Mouse (Mus musculus): ENCODE results near the gene Nemf. TPM values are rescaled to one million over a fixed set of nuclear protein-coding genes. Genes with fewer than 3 reads are reported as not detected.

Nemf gene
- total and polyA plus RNA-seq, 3 experiments: 34.3 to 56.6 (median 44.9) TPM

DNA sequence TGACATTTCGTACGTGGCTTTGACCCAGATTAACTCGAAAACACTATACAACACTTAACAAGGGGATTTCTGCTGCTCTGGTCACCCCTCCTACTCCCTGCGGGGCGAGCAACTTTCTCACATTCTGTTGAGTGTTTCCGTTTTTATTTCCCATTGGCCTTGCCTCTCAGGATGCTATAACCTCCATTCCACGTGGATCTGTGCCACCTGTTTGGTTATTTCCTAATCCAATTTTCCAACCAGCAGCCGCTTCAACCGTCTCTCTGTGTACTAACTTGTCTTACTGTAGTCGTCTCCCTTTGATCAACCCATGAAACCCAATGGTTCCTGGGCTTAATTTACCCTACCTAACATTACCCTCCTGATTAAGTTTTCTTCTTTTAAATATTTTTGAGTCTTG is 36.1 kb upstream of the Nemf start:
- in situ Hi-C loops (cut with MboI; ENCODE audit: low pct_ligation_motif_present, low pct_unique_long_range_greater_than_20kb, low sequenced_read_pairs): no loop called here
- no peaks in the 10 kb centered on the region for H3K79me2 ChIP-seq (replicated peaks; ENCODE audit: control insufficient read depth, extremely low read depth, insufficient read depth, poor library complexity, severe bottlenecking)
- H3K4me3 ChIP-seq (replicated peaks in 1 of 3; ENCODE audit: low read depth in 2 of 3, low read length in 2 of 3, poor library complexity in 1 of 3): no peak overlapping the region
- TF ChIP-seq USF1 (IDR thresholded peaks at IDR 0.05; ENCODE audit: low read depth, low read length) (no peak), ETS1 (conservative IDR thresholded peaks at IDR 0.05; ENCODE audit: low read depth, low read length) (no peak), POLR2AphosphoS2 (IDR thresholded peaks at IDR 0.05; ENCODE audit: low read depth, low read length) (no peak), RAD21 (IDR thresholded peaks at IDR 0.05; ENCODE audit: low read depth, low read length) (no peak), MAZ (IDR thresholded peaks at IDR 0.05; ENCODE audit: low read depth, low read length) (no peak), RCOR1 (conservative IDR thresholded peaks at IDR 0.05; ENCODE audit: low read depth, low read length) (no peak), ZMIZ1 (IDR thresholded peaks at IDR 0.05; ENCODE audit: low read depth, low read length) (no peak), CHD1 (IDR thresholded peaks at IDR 0.05; ENCODE audit: low read depth, low read length) (no peak), ZC3H11A (IDR thresholded peaks at IDR 0.05; ENCODE audit: low read depth, low read length) (no peak), MYC (IDR thresholded peaks at IDR 0.05; ENCODE audit: low read depth, low read length) (no peak), PAX5 (IDR thresholded peaks at IDR 0.05; ENCODE audit: low read length) (no peak), TBP (conservative IDR thresholded peaks at IDR 0.05; ENCODE audit: low read depth, low read length) (no peak), USF2 (conservative IDR thresholded peaks at IDR 0.05; ENCODE audit: low read depth, low read length) (no peak)
- no peaks in the 10 kb centered on the region for H3K36me3 ChIP-seq (replicated peaks in 1 of 2; ENCODE audit: control insufficient read depth in 1 of 2, insufficient read depth in 1 of 2, low read length in 1 of 2)
- no peak overlapping the region for H3K9ac ChIP-seq (ENCODE audit: insufficient read depth, low read depth)
- H3K9me3 ChIP-seq (replicated peaks; ENCODE audit: low read length): peaks cover 6% of the 10 kb centered on the region
- no peak for DNase-seq (ENCODE audit: extremely low read depth)
- no peak overlapping the region for H3K27ac ChIP-seq (ENCODE audit: insufficient read depth, low read depth)
- H3K27me3 ChIP-seq (replicated peaks): no peaks in the 10 kb centered on the region
- dilution Hi-C loops (cut with MboI; ENCODE audit: extremely low pct_ligation_motif_present, extremely low pct_unique_long_range_greater_than_20kb, low sequenced_read_pairs): no loop called here
- no peak overlapping the region for H3K4me2 ChIP-seq (ENCODE audit: insufficient read depth, low read depth, poor library complexity, severe bottlenecking)
- H3K4me1 ChIP-seq (ENCODE audit: control insufficient read depth in 1 of 2, insufficient read depth in 2 of 2): peaks cover 0 to 14% of the 10 kb centered on the region in 2 experiments; a peak in 3 of 4 replicates

GRCm38 (mm10) chr12:69390000-69390698 is 33.2 kb upstream of the Nemf start:
- Histone ChIP-seq H3K9me3 (replicated peaks; ENCODE audit: low read length) (peaks cover 2% of the 10 kb centered on the region), H3K9ac (ENCODE audit: insufficient read depth, low read depth) (no peak overlapping the region), H3K27ac (ENCODE audit: insufficient read depth, low read depth) (no peak overlapping the region), H3K27me3 (replicated peaks) (no peaks in the 10 kb centered on the region), H3K4me2 (ENCODE audit: insufficient read depth, low read depth, poor library complexity, severe bottlenecking) (no peak overlapping the region), H3K4me3 (replicated peaks in 1 of 3; ENCODE audit: low read depth in 2 of 3, low read length in 2 of 3, poor library complexity in 1 of 3) (no peak overlapping the region), H3K36me3 (replicated peaks in 1 of 2; ENCODE audit: control insufficient read depth in 1 of 2, insufficient read depth in 1 of 2, low read length in 1 of 2) (no peaks in the 10 kb centered on the region), H3K4me1 (ENCODE audit: control insufficient read depth in 1 of 2, insufficient read depth in 2 of 2) (peaks cover 7 to 24% of the 10 kb centered on the region in 2 experiments; a peak in 3 of 4 replicates), H3K79me2 (replicated peaks; ENCODE audit: control insufficient read depth, extremely low read depth, insufficient read depth, poor library complexity, severe bottlenecking) (no peaks in the 10 kb centered on the region)
- in situ Hi-C loops (cut with MboI; ENCODE audit: low pct_ligation_motif_present, low pct_unique_long_range_greater_than_20kb, low sequenced_read_pairs): no loop called here
- no peak for TF ChIP-seq ZC3H11A (IDR thresholded peaks at IDR 0.05; ENCODE audit: low read depth, low read length)
- no peak for TF ChIP-seq KAT2A (IDR thresholded peaks at IDR 0.05; ENCODE audit: insufficient replicate concordance, low read length)
- TF ChIP-seq TBP (conservative IDR thresholded peaks at IDR 0.05; ENCODE audit: low read depth, low read length): no peak
- no peak for TF ChIP-seq ZNF384 (IDR thresholded peaks at IDR 0.05; ENCODE audit: low read depth, low read length)
- TF ChIP-seq CHD2 (IDR thresholded peaks at IDR 0.05; ENCODE audit: low read length): no peak
- no peak for TF ChIP-seq CHD1 (IDR thresholded peaks at IDR 0.05; ENCODE audit: low read depth, low read length)
- TF ChIP-seq RAD21 (IDR thresholded peaks at IDR 0.05; ENCODE audit: low read depth, low read length): no peak
- TF ChIP-seq E2F4 (IDR thresholded peaks at IDR 0.05; ENCODE audit: insufficient replicate concordance, low read depth, low read length): no peak
- DNase-seq (ENCODE audit: extremely low read depth): no peak
- dilution Hi-C loops (cut with MboI; ENCODE audit: extremely low pct_ligation_motif_present, extremely low pct_unique_long_range_greater_than_20kb, low sequenced_read_pairs): no loop called here

Data from CH12.LX (cell line).